Mouse (Mus musculus): Measurements from ENCODE around the gene Slc24a3. TPM values are rescaled to one million over a fixed set of nuclear protein-coding genes. Genes with fewer than 3 reads are reported as not detected.

Gene Slc24a3
- polyA plus RNA-seq, 1 experiment from 2014 or later, result 0.64 TPM

DNA sequence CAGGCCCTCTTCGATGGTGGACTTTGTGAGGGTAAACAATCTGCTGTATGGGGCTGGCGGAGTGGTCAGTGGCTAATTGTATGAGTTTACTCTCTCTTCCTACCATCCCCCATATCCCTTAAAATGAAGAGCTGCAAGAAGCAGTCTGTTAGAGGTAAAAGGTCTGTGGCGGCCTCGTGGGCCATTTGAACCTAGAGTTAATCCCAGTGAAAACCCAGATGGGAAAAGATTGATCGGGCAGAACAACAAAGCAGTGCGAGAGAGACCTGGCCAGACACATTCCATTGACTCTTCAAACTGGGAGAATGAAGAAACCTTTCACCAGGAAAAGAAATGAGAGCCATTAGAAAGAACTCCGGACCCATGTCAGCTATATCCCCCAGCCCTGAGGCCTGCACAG is 496.3 kb downstream of the Slc24a3 start:
- no peak for DNase-seq (ENCODE audit: low spot score)
- no peaks in the 10 kb centered on the region for H3K36me3 ChIP-seq
- H3K4me1 ChIP-seq, result no peaks in the 10 kb centered on the region
- no peak overlapping the region for H3K4me3 ChIP-seq
- no peaks in the 10 kb centered on the region for H3K27me3 ChIP-seq (ENCODE audit: low read depth, poor library complexity, severe bottlenecking)
- H3K27ac ChIP-seq (replicated peaks), result no peak overlapping the region
- 82% methylated on average over 7 of the region's 7 CpGs for WGBS
- no peaks in the 10 kb centered on the region for H3K9me3 ChIP-seq (replicated peaks)

DNA sequence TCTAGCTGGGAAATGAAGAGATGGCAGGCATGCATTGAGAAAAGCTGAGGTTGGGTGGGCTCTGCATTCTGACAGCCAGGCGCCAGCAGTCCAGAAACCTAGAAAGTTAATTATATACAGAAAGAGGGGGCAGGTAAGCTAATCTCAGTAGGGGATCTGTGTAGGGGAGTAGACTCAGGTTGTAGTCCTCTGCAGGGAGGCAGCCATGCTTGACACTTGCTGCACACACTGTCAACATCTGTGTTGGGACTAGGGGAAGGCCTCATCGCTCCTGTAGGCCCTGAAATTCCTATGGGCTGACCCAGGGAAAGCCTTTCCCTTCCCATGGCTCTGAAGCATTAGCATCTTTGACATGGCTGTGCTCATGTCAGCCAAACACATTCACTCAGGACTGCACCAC is 496.8 kb downstream of the Slc24a3 start:
- H3K27me3 ChIP-seq (ENCODE audit: low read depth, poor library complexity, severe bottlenecking), result no peaks in the 10 kb centered on the region
- WGBS, result 93% methylated on average over 2 of the region's 2 CpGs
- H3K36me3 ChIP-seq, result no peaks in the 10 kb centered on the region
- no peaks in the 10 kb centered on the region for H3K4me1 ChIP-seq
- no peak for DNase-seq (ENCODE audit: low spot score)
- no peak overlapping the region for H3K4me3 ChIP-seq
- H3K9me3 ChIP-seq (replicated peaks), result no peaks in the 10 kb centered on the region
- H3K27ac ChIP-seq (replicated peaks), result no peak overlapping the region

DNA sequence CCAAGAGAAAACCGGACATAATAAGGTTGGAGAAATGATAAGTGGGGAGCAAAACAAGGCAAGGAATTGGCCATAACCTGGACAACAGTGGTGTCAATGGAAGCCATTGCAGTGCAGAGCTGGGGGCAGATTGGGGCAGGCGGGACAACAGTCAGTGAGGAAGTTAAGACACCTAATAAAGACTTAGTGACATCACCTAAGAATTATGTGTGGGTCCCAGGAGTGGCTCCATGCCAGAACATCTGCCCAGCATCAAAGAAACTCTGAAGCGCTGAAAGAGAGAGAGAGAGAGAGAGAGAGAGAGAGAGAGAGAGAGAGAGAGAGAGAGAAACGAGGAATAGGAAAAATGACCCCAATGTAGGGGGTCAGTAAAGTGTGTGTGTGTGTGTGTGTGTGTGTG is 500.6 kb downstream of the Slc24a3 start:
- 83% methylated on average over 4 of the region's 4 CpGs for WGBS
- H3K27ac ChIP-seq (replicated peaks), result no peak overlapping the region
- H3K4me1 ChIP-seq, result no peaks in the 10 kb centered on the region
- DNase-seq (ENCODE audit: low spot score), result no peak
- no peaks in the 10 kb centered on the region for H3K9me3 ChIP-seq (replicated peaks)
- H3K27me3 ChIP-seq (ENCODE audit: low read depth, poor library complexity, severe bottlenecking), result 0 out of 2 replicates have a peak, but pooled peaks cover 3% of the 10 kb centered on the region
- H3K36me3 ChIP-seq, result no peaks in the 10 kb centered on the region
- no peak overlapping the region for H3K4me3 ChIP-seq

GRCm38 (mm10) chr2:145670131-145670530 is 502.6 kb downstream of the Slc24a3 start:
- H3K27me3 ChIP-seq (ENCODE audit: low read depth, poor library complexity, severe bottlenecking), result 0 out of 2 replicates have a peak, but pooled peaks cover 14% of the 10 kb centered on the region
- H3K36me3 ChIP-seq, result no peaks in the 10 kb centered on the region
- no peaks in the 10 kb centered on the region for H3K9me3 ChIP-seq (replicated peaks)
- no peak overlapping the region for H3K4me3 ChIP-seq
- no peak for DNase-seq (ENCODE audit: low spot score)
- H3K4me1 ChIP-seq, result peaks cover 15% of the 10 kb centered on the region
- WGBS, result 92% methylated on average over 4 of the region's 4 CpGs
- no peak overlapping the region for H3K27ac ChIP-seq (replicated peaks)

- peaks cover 25% of the 10 kb centered on the region for H3K4me1 ChIP-seq
- peak overlapping the region; percentile 71 for H3K4me3 ChIP-seq
- H3K9me3 ChIP-seq (replicated peaks), result no peaks in the 10 kb centered on the region
- WGBS, result 5% methylated on average over 22 of the region's 23 CpGs
- H3K36me3 ChIP-seq, result no peaks in the 10 kb centered on the region
- peak overlapping the region; percentile 84 for H3K27ac ChIP-seq (replicated peaks)
- H3K27me3 ChIP-seq (ENCODE audit: low read depth, poor library complexity, severe bottlenecking), result peaks cover 27% of the 10 kb centered on the region; the same call in 1 of the 2 replicates
- DNase-seq (ENCODE audit: low spot score), result no peak
Observed at GRCm38 (mm10) chr2:145674496-145675141, 507.1 kb downstream of the Slc24a3 start.

- H3K27ac ChIP-seq (replicated peaks), result peak within 1 kb of the TSS; percentile 84
- H3K27me3 ChIP-seq (ENCODE audit: low read depth, poor library complexity, severe bottlenecking), result peaks cover 27% of the 10 kb centered on the region; the same call in 1 of the 2 replicates
- H3K36me3 ChIP-seq, result no peaks in the 10 kb centered on the region
- no peaks in the 10 kb centered on the region for H3K9me3 ChIP-seq (replicated peaks)
- DNase-seq (ENCODE audit: low spot score), result peak; percentile 87
- peak within 1 kb of the TSS; percentile 71 for H3K4me3 ChIP-seq
- peaks cover 25% of the 10 kb centered on the region for H3K4me1 ChIP-seq
- WGBS, result under 1% methylated on average over 33 of the region's 33 CpGs
Observed at GRCm38 (mm10) chr2:145675142-145675755, 507.7 kb downstream of the Slc24a3 start, which contains the start of gene Rin2. TSS of gene Rin2 (plus strand) at chr2:145675215.

- DNase-seq (ENCODE audit: low spot score), result peak; percentile 34
- WGBS, result 11% methylated on average over 27 of the region's 27 CpGs
- no peaks in the 10 kb centered on the region for H3K36me3 ChIP-seq
- peak overlapping the region; percentile 84 for H3K27ac ChIP-seq (replicated peaks)
- peaks cover 27% of the 10 kb centered on the region; the same call in 1 of the 2 replicates for H3K27me3 ChIP-seq (ENCODE audit: low read depth, poor library complexity, severe bottlenecking)
- no peaks in the 10 kb centered on the region for H3K9me3 ChIP-seq (replicated peaks)
- H3K4me1 ChIP-seq, result peaks cover 25% of the 10 kb centered on the region
- peak overlapping the region; percentile 71 for H3K4me3 ChIP-seq
Observed at GRCm38 (mm10) chr2:145675756-145676543, 508.4 kb downstream of the Slc24a3 start.

DNA sequence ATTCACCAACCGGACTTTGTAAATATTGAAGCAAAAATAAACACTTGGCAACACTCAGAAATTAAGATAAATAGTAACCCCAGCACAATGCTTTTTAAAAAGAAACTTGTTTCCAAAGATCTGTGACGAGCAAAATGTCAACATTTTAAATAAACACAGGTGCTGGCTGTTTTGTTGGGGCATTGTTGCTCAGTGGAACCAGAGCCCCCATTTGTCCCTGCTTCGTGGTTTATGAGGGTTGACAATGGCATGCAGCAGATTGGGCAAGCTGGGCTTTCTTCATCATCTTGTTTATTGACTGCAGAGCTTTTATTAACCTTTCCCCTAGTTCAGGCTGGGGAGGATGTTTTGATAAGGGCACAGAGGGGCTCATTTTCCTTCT is 509.0 kb downstream of the Slc24a3 start:
- H3K4me3 ChIP-seq, result no peak overlapping the region
- H3K9me3 ChIP-seq (replicated peaks), result no peaks in the 10 kb centered on the region

DNA sequence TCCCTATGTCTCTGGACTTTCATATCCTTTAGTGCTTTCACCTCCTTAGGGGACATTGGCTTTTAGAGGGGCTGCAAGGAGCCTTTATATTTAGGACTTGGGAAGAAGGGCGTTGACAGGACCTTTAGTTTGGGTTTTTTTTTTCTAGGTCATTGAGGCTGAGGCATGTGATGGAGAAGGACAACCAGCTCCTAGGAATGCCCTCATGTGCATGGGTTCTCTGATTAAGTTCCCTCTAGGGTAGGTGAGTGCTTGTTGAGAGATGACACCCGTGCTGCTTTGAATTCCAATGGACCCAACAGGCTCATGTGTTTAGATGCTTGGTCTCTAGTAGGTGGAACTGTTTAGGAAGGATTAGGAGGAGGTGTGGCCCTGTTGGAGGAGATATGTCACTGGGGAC is 509.4 kb downstream of the Slc24a3 start:
- no peak for DNase-seq (ENCODE audit: low spot score)
- peaks cover 25% of the 10 kb centered on the region for H3K4me1 ChIP-seq
- WGBS, result 80% methylated on average over 2 of the region's 2 CpGs

More for the DNA sequence above, 509.0 kb downstream of the Slc24a3 start:
- DNase-seq (ENCODE audit: low spot score), result no peak
- peaks cover 25% of the 10 kb centered on the region for H3K4me1 ChIP-seq
- peaks cover 27% of the 10 kb centered on the region; the same call in 1 of the 2 replicates for H3K27me3 ChIP-seq (ENCODE audit: low read depth, poor library complexity, severe bottlenecking)
- no peaks in the 10 kb centered on the region for H3K36me3 ChIP-seq
- H3K27ac ChIP-seq (replicated peaks), result no peak overlapping the region
- 67% methylated on average over 3 of the region's 3 CpGs for WGBS

GRCm38 (mm10) chr2:145680141-145680540 is 512.6 kb downstream of the Slc24a3 start:
- Histone ChIP-seq H3K4me1 (peaks cover 11% of the 10 kb centered on the region), H3K27ac (replicated peaks) (no peak overlapping the region), H3K27me3 (ENCODE audit: low read depth, poor library complexity, severe bottlenecking) (peaks cover 13% of the 10 kb centered on the region; the same call in 1 of the 2 replicates), H3K36me3 (no peaks in the 10 kb centered on the region), H3K9me3 (replicated peaks) (no peaks in the 10 kb centered on the region), H3K4me3 (no peak overlapping the region)
- WGBS, result 89% methylated on average over 2 of the region's 2 CpGs
- no peak for DNase-seq (ENCODE audit: low spot score)

More for the DNA sequence above, 509.4 kb downstream of the Slc24a3 start:
- H3K4me3 ChIP-seq, result no peak overlapping the region
- H3K36me3 ChIP-seq, result no peaks in the 10 kb centered on the region
- H3K27me3 ChIP-seq (ENCODE audit: low read depth, poor library complexity, severe bottlenecking), result peaks cover 27% of the 10 kb centered on the region; the same call in 1 of the 2 replicates
- H3K27ac ChIP-seq (replicated peaks), result no peak overlapping the region
- H3K9me3 ChIP-seq (replicated peaks), result no peaks in the 10 kb centered on the region

DNA sequence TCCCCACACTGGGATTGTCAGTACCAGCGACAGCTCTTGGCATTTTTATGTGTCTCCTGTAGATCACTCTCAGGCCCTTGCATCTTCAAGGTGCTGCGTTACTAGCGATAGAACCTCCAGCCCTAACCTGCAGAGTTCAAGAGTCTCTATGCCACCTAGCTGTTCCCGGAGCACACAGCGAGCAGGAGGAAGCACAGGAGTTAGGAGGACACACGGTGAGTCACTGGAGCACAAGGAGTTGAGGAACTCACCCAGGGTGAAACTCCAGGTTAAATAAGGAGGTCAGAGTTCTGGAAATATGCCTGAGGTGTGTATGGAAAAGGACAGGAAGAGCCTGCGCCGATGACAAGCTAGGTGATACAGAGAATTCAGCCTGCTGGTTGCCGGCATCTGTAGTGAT is 513.2 kb downstream of the Slc24a3 start:
- H3K4me1 ChIP-seq, result peaks cover 5% of the 10 kb centered on the region
- no peaks in the 10 kb centered on the region for H3K9me3 ChIP-seq (replicated peaks)
- 87% methylated on average over 9 of the region's 9 CpGs for WGBS
- H3K27me3 ChIP-seq (ENCODE audit: low read depth, poor library complexity, severe bottlenecking), result peaks cover 13% of the 10 kb centered on the region; the same call in 1 of the 2 replicates
- H3K4me3 ChIP-seq, result no peak overlapping the region
- H3K27ac ChIP-seq (replicated peaks), result no peak overlapping the region
- no peak for DNase-seq (ENCODE audit: low spot score)
- H3K36me3 ChIP-seq, result no peaks in the 10 kb centered on the region

- Histone ChIP-seq H3K9me3 (replicated peaks) (no peaks in the 10 kb centered on the region), H3K4me1 (no peaks in the 10 kb centered on the region), H3K4me3 (no peak overlapping the region), H3K27ac (replicated peaks) (no peak overlapping the region), H3K36me3 (no peaks in the 10 kb centered on the region), H3K27me3 (ENCODE audit: low read depth, poor library complexity, severe bottlenecking) (peaks cover 6% of the 10 kb centered on the region; the same call in 1 of the 2 replicates)
- no peak for DNase-seq (ENCODE audit: low spot score)
- 80% methylated on average over 4 of the region's 4 CpGs for WGBS
Observed at GRCm38 (mm10) chr2:145681626-145682025, 514.1 kb downstream of the Slc24a3 start.

All from midbrain, embryonic 10.5 days (tissue).